Mouse (Mus musculus): Measurements from ENCODE around the gene 6430548M08Rik. TPM values are rescaled to one million over a fixed set of nuclear protein-coding genes. Genes with fewer than 3 reads are reported as not detected.

Gene 6430548M08Rik
- polyA plus RNA-seq, 1 experiment, result 40.4 TPM

GRCm38 (mm10) chr8:120118847-120119246 is 4.9 kb downstream of the 6430548M08Rik start:
- no peak overlapping the region for H3K4me3 ChIP-seq (ENCODE audit: insufficient read depth, low read length)
- no peak for TF ChIP-seq POLR2A (IDR thresholded peaks at IDR 0.05; ENCODE audit: borderline replicate concordance, low read depth, low read length)
- TF ChIP-seq CTCF (IDR thresholded peaks at IDR 0.05; ENCODE audit: low read depth, low read length), result no peak

GRCm38 (mm10) chr8:120119429-120119828 is 5.5 kb downstream of the 6430548M08Rik start:
- peak overlapping the region; percentile 36 for H3K27ac ChIP-seq (ENCODE audit: insufficient read depth, low read depth, low read length)
- H3K4me1 ChIP-seq (ENCODE audit: control insufficient read depth, insufficient read depth, low read length), result peaks cover 66% of the 10 kb centered on the region
- no peak overlapping the region for H3K4me3 ChIP-seq (ENCODE audit: insufficient read depth, low read length)
- TF ChIP-seq CTCF (IDR thresholded peaks at IDR 0.05; ENCODE audit: low read depth, low read length), result no peak

More at GRCm38 (mm10) chr8:120118847-120119246, 4.9 kb downstream of the 6430548M08Rik start:
- H3K4me1 ChIP-seq (ENCODE audit: control insufficient read depth, insufficient read depth, low read length), result peaks cover 61% of the 10 kb centered on the region
- H3K27ac ChIP-seq (ENCODE audit: insufficient read depth, low read depth, low read length), result peak overlapping the region; percentile 36

GRCm38 (mm10) chr8:120119931-120120330 is 6.0 kb downstream of the 6430548M08Rik start:
- peaks cover 68% of the 10 kb centered on the region for H3K4me1 ChIP-seq (ENCODE audit: control insufficient read depth, insufficient read depth, low read length)
- TF ChIP-seq POLR2A (IDR thresholded peaks at IDR 0.05; ENCODE audit: borderline replicate concordance, low read depth, low read length) (no peak), CTCF (IDR thresholded peaks at IDR 0.05; ENCODE audit: low read depth, low read length) (no peak)
- H3K27ac ChIP-seq (ENCODE audit: insufficient read depth, low read depth, low read length), result peak overlapping the region; percentile 36; the same call in 1 of the 2 replicates
- no peak overlapping the region for H3K4me3 ChIP-seq (ENCODE audit: insufficient read depth, low read length)

GRCm38 (mm10) chr8:120120951-120121350 is 7.0 kb downstream of the 6430548M08Rik start:
- H3K27ac ChIP-seq (ENCODE audit: insufficient read depth, low read depth, low read length), result no peak overlapping the region
- no peak overlapping the region for H3K4me3 ChIP-seq (ENCODE audit: insufficient read depth, low read length)
- TF ChIP-seq POLR2A (IDR thresholded peaks at IDR 0.05; ENCODE audit: borderline replicate concordance, low read depth, low read length), result no peak
- TF ChIP-seq CTCF (IDR thresholded peaks at IDR 0.05; ENCODE audit: low read depth, low read length), result no peak
- H3K4me1 ChIP-seq (ENCODE audit: control insufficient read depth, insufficient read depth, low read length), result peaks cover 71% of the 10 kb centered on the region

GRCm38 (mm10) chr8:120124261-120124660 is 10.3 kb downstream of the 6430548M08Rik start:
- Histone ChIP-seq H3K4me1 (ENCODE audit: control insufficient read depth, insufficient read depth, low read length) (peaks cover 57% of the 10 kb centered on the region), H3K4me3 (ENCODE audit: insufficient read depth, low read length) (no peak overlapping the region), H3K27ac (ENCODE audit: insufficient read depth, low read depth, low read length) (peak overlapping the region; percentile 23)
- TF ChIP-seq POLR2A (IDR thresholded peaks at IDR 0.05; ENCODE audit: borderline replicate concordance, low read depth, low read length), result no peak
- no peak for TF ChIP-seq CTCF (IDR thresholded peaks at IDR 0.05; ENCODE audit: low read depth, low read length)

GRCm38 (mm10) chr8:120124836-120125389 is 11.0 kb downstream of the 6430548M08Rik start:
- H3K27ac ChIP-seq (ENCODE audit: insufficient read depth, low read depth, low read length), result no peak overlapping the region
- H3K4me3 ChIP-seq (ENCODE audit: insufficient read depth, low read length), result no peak overlapping the region
- H3K4me1 ChIP-seq (ENCODE audit: control insufficient read depth, insufficient read depth, low read length), result peaks cover 50% of the 10 kb centered on the region
- TF ChIP-seq POLR2A (IDR thresholded peaks at IDR 0.05; ENCODE audit: borderline replicate concordance, low read depth, low read length) (no peak), CTCF (IDR thresholded peaks at IDR 0.05; ENCODE audit: low read depth, low read length) (no peak)

GRCm38 (mm10) chr8:120126357-120127161 is 12.6 kb downstream of the 6430548M08Rik start:
- no peak for TF ChIP-seq POLR2A (IDR thresholded peaks at IDR 0.05; ENCODE audit: borderline replicate concordance, low read depth, low read length)
- no peak for TF ChIP-seq CTCF (IDR thresholded peaks at IDR 0.05; ENCODE audit: low read depth, low read length)
- Histone ChIP-seq H3K4me3 (ENCODE audit: insufficient read depth, low read length) (no peak overlapping the region), H3K4me1 (ENCODE audit: control insufficient read depth, insufficient read depth, low read length) (peaks cover 42% of the 10 kb centered on the region), H3K27ac (ENCODE audit: insufficient read depth, low read depth, low read length) (no peak overlapping the region)

- Histone ChIP-seq H3K4me3 (ENCODE audit: insufficient read depth, low read length) (no peak overlapping the region), H3K4me1 (ENCODE audit: control insufficient read depth, insufficient read depth, low read length) (peaks cover 30% of the 10 kb centered on the region), H3K27ac (ENCODE audit: insufficient read depth, low read depth, low read length) (no peak overlapping the region)
- TF ChIP-seq CTCF (IDR thresholded peaks at IDR 0.05; ENCODE audit: low read depth, low read length) (no peak), POLR2A (IDR thresholded peaks at IDR 0.05; ENCODE audit: borderline replicate concordance, low read depth, low read length) (no peak)
Observed at GRCm38 (mm10) chr8:120129547-120129946, 15.6 kb downstream of the 6430548M08Rik start.

- TF ChIP-seq POLR2A (IDR thresholded peaks at IDR 0.05; ENCODE audit: borderline replicate concordance, low read depth, low read length), result no peak
- no peak for TF ChIP-seq CTCF (IDR thresholded peaks at IDR 0.05; ENCODE audit: low read depth, low read length)
- 0 out of 2 replicates have a peak overlapping the region, but pooled peaks have one; percentile 12 for H3K27ac ChIP-seq (ENCODE audit: insufficient read depth, low read depth, low read length)
- no peak overlapping the region for H3K4me3 ChIP-seq (ENCODE audit: insufficient read depth, low read length)
- H3K4me1 ChIP-seq (ENCODE audit: control insufficient read depth, insufficient read depth, low read length), result peaks cover 31% of the 10 kb centered on the region
Observed at GRCm38 (mm10) chr8:120131158-120131557, 17.2 kb downstream of the 6430548M08Rik start.

- H3K4me3 ChIP-seq (ENCODE audit: insufficient read depth, low read length), result no peak overlapping the region
- no peak overlapping the region for H3K27ac ChIP-seq (ENCODE audit: insufficient read depth, low read depth, low read length)
- TF ChIP-seq POLR2A (IDR thresholded peaks at IDR 0.05; ENCODE audit: borderline replicate concordance, low read depth, low read length) (no peak), CTCF (IDR thresholded peaks at IDR 0.05; ENCODE audit: low read depth, low read length) (no peak)
- peaks cover 26% of the 10 kb centered on the region for H3K4me1 ChIP-seq (ENCODE audit: control insufficient read depth, insufficient read depth, low read length)
Observed at GRCm38 (mm10) chr8:120133169-120133568, 19.2 kb downstream of the 6430548M08Rik start.
